Mouse (Mus musculus) thymus, adult 18-20 months (tissue): ENCODE data around the gene Slc6a6.

Experiments used
- DNase-seq, 2 experiments: peaks; one replicate each; pipeline ENCODE4 v3.0.0; 2022; ENCODE audit warnings: mixed read lengths in 2 of 2

Gene Slc6a6

GRCm38 (mm10) chr6:91674757-91675350, 9.0 kb upstream of the Slc6a6 start:
- no peak for DNase-seq

- no peak for DNase-seq
Measured at GRCm38 (mm10) chr6:91678506-91679094, 5.3 kb upstream of the Slc6a6 start.

- DNase-seq, result peak; percentile 92 to 97
Measured at GRCm38 (mm10) chr6:91679095-91679577, 4.7 kb upstream of the Slc6a6 start.

- DNase-seq, result no peak
Measured at GRCm38 (mm10) chr6:91679716-91680115, 4.1 kb upstream of the Slc6a6 start.

- no peak for DNase-seq
Measured at GRCm38 (mm10) chr6:91681841-91682240, 2.0 kb upstream of the Slc6a6 start.

GRCm38 (mm10) chr6:91683121-91683520, 732 bp upstream of the Slc6a6 start:
- peak; percentile 43 to 63 for DNase-seq

GRCm38 (mm10) chr6:91684474-91684829, 599 bp downstream of the Slc6a6 start:
- no peak for DNase-seq

- peak in 1 of 2 experiments; percentile 28 for DNase-seq
Measured at GRCm38 (mm10) chr6:91684831-91685532, 1.1 kb downstream of the Slc6a6 start.

- DNase-seq, result no peak
Measured at GRCm38 (mm10) chr6:91685533-91685883, 1.7 kb downstream of the Slc6a6 start.

GRCm38 (mm10) chr6:91685896-91686295, 2.0 kb downstream of the Slc6a6 start:
- no peak for DNase-seq

- no peak for DNase-seq
Measured at GRCm38 (mm10) chr6:91686597-91686996, 2.7 kb downstream of the Slc6a6 start.

GRCm38 (mm10) chr6:91688021-91688420, 4.2 kb downstream of the Slc6a6 start:
- DNase-seq, result no peak

GRCm38 (mm10) chr6:91689231-91689630, 5.4 kb downstream of the Slc6a6 start:
- DNase-seq, result no peak

- DNase-seq, result no peak
Measured at GRCm38 (mm10) chr6:91690222-91690621, 6.4 kb downstream of the Slc6a6 start.

GRCm38 (mm10) chr6:91690646-91691045, 6.8 kb downstream of the Slc6a6 start:
- DNase-seq, result no peak

GRCm38 (mm10) chr6:91691576-91691975, 7.7 kb downstream of the Slc6a6 start:
- DNase-seq, result no peak

GRCm38 (mm10) chr6:91693301-91693886, 9.5 kb downstream of the Slc6a6 start:
- no peak for DNase-seq

- DNase-seq, result no peak
Measured at GRCm38 (mm10) chr6:91694610-91695009, 10.8 kb downstream of the Slc6a6 start.

GRCm38 (mm10) chr6:91698831-91699230, 15.0 kb downstream of the Slc6a6 start:
- DNase-seq, result no peak

- DNase-seq, result no peak
Measured at GRCm38 (mm10) chr6:91699482-91700200, 15.8 kb downstream of the Slc6a6 start.

GRCm38 (mm10) chr6:91700823-91701621, 17.2 kb downstream of the Slc6a6 start:
- DNase-seq, result no peak

GRCm38 (mm10) chr6:91703459-91703858, 19.6 kb downstream of the Slc6a6 start:
- no peak for DNase-seq
